Mouse (Mus musculus) lung, embryonic 14.5 days (tissue): Measurements from ENCODE around the gene Pacs2. TPM values are rescaled to one million over a fixed set of nuclear protein-coding genes. Genes with fewer than 3 reads are reported as not detected.

Source experiments
- ATAC-seq: fragments of 200-750 bp; cut with Nextera tagmentation; 2 replicates; pipeline ENCODE4 v1.8.0; 2017; ENCODE audit warnings: mild to moderate bottlenecking, moderate TSS enrichment, moderate library complexity; ENCODE audit not compliant: insufficient read depth
- DNase-seq: peaks from one replicate; pipeline ENCODE4 v3.0.0-alpha.2; 2015
- H3K27ac ChIP-seq: fragments of 300-500 bp; sonication (generic); 2 replicates; pipeline ENCODE4 v1.5.1; 2014; ENCODE audit warnings: low read depth, mild to moderate bottlenecking, moderate library complexity
- H3K27me3 ChIP-seq: fragments of 300-500 bp; sonication (generic); 2 replicates; pipeline ENCODE4 v1.6.1; 2014; ENCODE audit warnings: low read length, control low read depth; ENCODE audit not compliant: insufficient read depth
- H3K36me3 ChIP-seq: fragments of 300-500 bp; sonication (generic); 2 replicates; pipeline ENCODE4 v1.6.1; 2014; ENCODE audit warnings: control low read depth; ENCODE audit not compliant: insufficient read depth
- H3K4me1 ChIP-seq: fragments of 300-500 bp; sonication (generic); 2 replicates; pipeline ENCODE4 v1.6.1; 2014; ENCODE audit warnings: antibody characterized with exemption, control low read depth; ENCODE audit not compliant: insufficient read depth
- H3K4me2 ChIP-seq: fragments of 300-500 bp; sonication (generic); 2 replicates; pipeline ENCODE4 v1.6.1; 2014; ENCODE audit warnings: mild to moderate bottlenecking
- H3K4me3 ChIP-seq: fragments of 300-500 bp; sonication (generic); 2 replicates; pipeline ENCODE4 v1.5.1; 2014; ENCODE audit warnings: low read depth, low read length
- H3K9ac ChIP-seq: fragments of 300-500 bp; sonication (generic); 2 replicates; pipeline ENCODE4 v1.6.1; 2014
- H3K9me3 ChIP-seq: fragments of 300-500 bp; sonication (generic); 2 replicates; pipeline ENCODE4 v1.6.1; 2016; ENCODE audit warnings: low read depth, low read length, control low read depth
- CTCF ChIP-seq: IDR thresholded peaks from 2 replicates; pipeline ENCODE4 v1.5.1; 2016; ENCODE audit warnings: antibody characterized with exemption, low read depth
- WGBS: fragments of 180-500 bp; shearing (Covaris S2); extraction: QIAGEN DNeasy Blood & Tissue Kit; methylation state at CpG from one replicate; pipeline ENCODE4 v1.1.7; 2014; 5-methylcytosine and 5-hydroxymethylcytosine counted together
- polyA plus RNA-seq: library from polyadenylated mRNA; unstranded; fragments of >200 nt; fragmentation: Nextera tagmentation; extraction: Ambion mirVana; gene quantifications from 2 replicates; pipeline ENCODE4 v1.2.1, GENCODE M21; 2014

Pacs2 gene
- polyA plus RNA-seq, 1 experiment from 2014 or later: 15.6 TPM

- DNase-seq (no peak), ATAC-seq (no peak)
- Histone ChIP-seq H3K9me3 (no peaks in the 10 kb centered on the region), H3K27me3 (no peaks in the 10 kb centered on the region), H3K4me3 (no peak overlapping the region), H3K4me1 (no peaks in the 10 kb centered on the region), H3K27ac (no peak overlapping the region), H3K4me2 (no peak overlapping the region), H3K9ac (no peak overlapping the region), H3K36me3 (peaks cover 72% of the 10 kb centered on the region)
- TF ChIP-seq CTCF: no peak
- WGBS: 88% methylated on average over 5 of the region's 5 CpGs
These were observed 45.9 kb downstream of the Pacs2 start for GRCm38 (mm10) chr12:113060178-113060577.

DNA sequence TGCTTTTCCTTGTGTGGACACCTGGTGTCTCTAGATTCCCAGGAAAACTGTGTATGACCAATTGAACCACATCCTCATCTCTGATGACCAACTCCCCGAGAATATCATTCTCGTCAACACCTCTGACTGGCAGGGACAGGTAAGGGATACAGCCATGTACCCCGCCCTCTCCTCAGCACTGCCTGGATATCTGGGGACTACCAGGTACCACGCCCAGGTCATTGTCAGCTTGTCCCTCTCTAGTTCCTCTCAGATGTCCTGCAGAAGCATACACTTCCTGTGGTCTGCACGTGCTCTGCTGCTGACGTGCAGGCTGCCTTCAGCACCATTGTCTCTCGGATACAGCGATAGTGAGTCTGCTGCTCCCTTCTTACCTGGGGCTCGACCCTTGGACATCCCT, 47.3 kb downstream of the Pacs2 start:
- Histone ChIP-seq H3K4me1 (no peaks in the 10 kb centered on the region), H3K36me3 (peaks cover 79% of the 10 kb centered on the region), H3K4me3 (no peak overlapping the region), H3K27me3 (no peaks in the 10 kb centered on the region), H3K9me3 (no peaks in the 10 kb centered on the region), H3K9ac (no peak overlapping the region), H3K4me2 (no peak overlapping the region), H3K27ac (no peak overlapping the region)
- DNase-seq: no peak
- no peak for ATAC-seq
- no peak for TF ChIP-seq CTCF
- 81% methylated on average over 9 of the region's 9 CpGs for WGBS

DNA sequence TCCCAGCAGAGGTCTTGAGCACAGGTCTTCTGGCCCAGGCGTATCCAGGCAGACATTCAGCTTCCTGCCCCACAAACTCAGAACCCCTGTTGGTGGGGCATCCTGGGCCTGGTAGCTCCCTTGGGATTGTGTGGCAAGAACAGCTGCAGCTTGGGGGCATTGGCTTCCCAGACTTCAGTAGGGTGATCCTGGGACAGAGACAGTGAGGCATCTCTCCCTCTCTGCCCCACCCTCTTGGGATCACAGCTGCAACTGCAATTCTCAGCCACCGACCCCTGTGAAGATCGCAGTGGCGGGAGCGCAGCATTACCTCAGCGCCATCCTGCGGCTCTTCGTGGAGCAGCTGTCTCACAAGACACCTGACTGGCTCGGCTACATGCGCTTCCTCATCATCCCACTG, 47.9 kb downstream of the Pacs2 start:
- DNase-seq: no peak
- Histone ChIP-seq H3K4me2 (no peak overlapping the region), H3K9ac (no peak overlapping the region), H3K27ac (no peak overlapping the region), H3K36me3 (peaks cover 78% of the 10 kb centered on the region), H3K9me3 (no peaks in the 10 kb centered on the region), H3K27me3 (no peaks in the 10 kb centered on the region), H3K4me1 (no peaks in the 10 kb centered on the region), H3K4me3 (no peak overlapping the region)
- ATAC-seq: no peak
- 79% methylated on average over 10 of the region's 10 CpGs for WGBS
- no peak for TF ChIP-seq CTCF

- H3K36me3 ChIP-seq: peaks cover 68% of the 10 kb centered on the region
- no peak for TF ChIP-seq CTCF
- H3K4me3 ChIP-seq: no peak overlapping the region
- ATAC-seq (no peak), DNase-seq (no peak)
- no peak overlapping the region for H3K27ac ChIP-seq
- 94% methylated on average over 7 of the region's 7 CpGs for WGBS
- H3K4me2 ChIP-seq: no peak overlapping the region
- no peaks in the 10 kb centered on the region for H3K4me1 ChIP-seq
- H3K27me3 ChIP-seq: no peaks in the 10 kb centered on the region
- no peaks in the 10 kb centered on the region for H3K9me3 ChIP-seq
- H3K9ac ChIP-seq: no peak overlapping the region
These were observed 49.4 kb downstream of the Pacs2 start for GRCm38 (mm10) chr12:113063700-113064099.

DNA sequence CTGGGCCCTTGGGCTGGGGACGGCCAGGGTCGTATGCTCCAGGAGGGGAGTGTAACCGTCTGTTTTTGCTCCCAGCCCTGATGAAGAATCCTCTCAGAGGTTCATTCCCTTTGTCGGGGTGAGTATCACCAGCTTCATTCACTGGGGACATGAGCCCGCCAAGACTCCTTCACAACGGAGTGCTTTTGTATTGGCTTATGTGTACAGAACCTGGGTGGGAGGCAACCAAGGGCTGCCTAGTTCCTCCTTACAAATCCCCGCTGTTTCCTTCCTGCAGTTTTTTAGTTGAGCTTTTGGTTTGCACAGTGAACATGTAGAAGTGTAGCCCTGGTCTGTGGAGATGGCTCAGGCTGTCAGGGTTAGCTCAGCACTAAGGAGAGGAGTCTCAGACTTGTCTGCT, 53.7 kb downstream of the Pacs2 start:
- ATAC-seq (no peak), DNase-seq (no peak)
- H3K9ac ChIP-seq: no peak overlapping the region
- no peak overlapping the region for H3K4me2 ChIP-seq
- WGBS: 85% methylated on average over 7 of the region's 7 CpGs
- H3K9me3 ChIP-seq: no peaks in the 10 kb centered on the region
- no peak overlapping the region for H3K27ac ChIP-seq
- TF ChIP-seq CTCF: no peak
- peaks cover 57% of the 10 kb centered on the region for H3K36me3 ChIP-seq
- no peaks in the 10 kb centered on the region for H3K27me3 ChIP-seq
- H3K4me3 ChIP-seq: no peak overlapping the region
- H3K4me1 ChIP-seq: no peaks in the 10 kb centered on the region

- H3K27ac ChIP-seq: no peak overlapping the region
- H3K9me3 ChIP-seq: no peaks in the 10 kb centered on the region
- H3K4me1 ChIP-seq: peaks cover 8% of the 10 kb centered on the region
- TF ChIP-seq CTCF: no peak
- ATAC-seq: no peak
- DNase-seq: no peak
- no peak overlapping the region for H3K4me3 ChIP-seq
- no peaks in the 10 kb centered on the region for H3K27me3 ChIP-seq
- H3K36me3 ChIP-seq: peaks cover 46% of the 10 kb centered on the region
- 88% methylated on average over 6 of the region's 6 CpGs for whole genome bisulfite sequencing
- H3K9ac ChIP-seq: no peak overlapping the region
- no peak overlapping the region for H3K4me2 ChIP-seq
These were observed 55.1 kb downstream of the Pacs2 start for GRCm38 (mm10) chr12:113069389-113069788.

- Histone ChIP-seq H3K4me2 (no peak overlapping the region), H3K4me1 (peaks cover 11% of the 10 kb centered on the region), H3K27me3 (no peaks in the 10 kb centered on the region), H3K9ac (no peak overlapping the region), H3K27ac (no peak overlapping the region), H3K9me3 (no peaks in the 10 kb centered on the region), H3K4me3 (no peak overlapping the region), H3K36me3 (peaks cover 38% of the 10 kb centered on the region)
- ATAC-seq (no peak), DNase-seq (no peak)
- TF ChIP-seq CTCF: no peak
- WGBS: 84% methylated on average over 6 of the region's 6 CpGs
These were observed 57.0 kb downstream of the Pacs2 start for GRCm38 (mm10) chr12:113071321-113071720.

- DNase-seq: no peak
- Histone ChIP-seq H3K36me3 (peaks cover 34% of the 10 kb centered on the region), H3K4me3 (no peak overlapping the region), H3K27ac (no peak overlapping the region), H3K9me3 (no peaks in the 10 kb centered on the region), H3K27me3 (no peaks in the 10 kb centered on the region), H3K9ac (no peak overlapping the region), H3K4me2 (no peak overlapping the region), H3K4me1 (peaks cover 11% of the 10 kb centered on the region)
- no peak for ATAC-seq
- TF ChIP-seq CTCF: no peak
- WGBS: 70% methylated on average over 6 of the region's 6 CpGs
These were observed 57.5 kb downstream of the Pacs2 start for GRCm38 (mm10) chr12:113071827-113072226.
